Mouse (Mus musculus) hindbrain, embryonic 13.5 days (tissue): ENCODE results near the gene Izumo1. TPM values are rescaled to one million over a fixed set of nuclear protein-coding genes. Genes with fewer than 3 reads are reported as not detected.

Experiments
- ATAC-seq: fragments of 200-750 bp; cut with Nextera tagmentation; 2 replicates; pipeline ENCODE4 v1.8.0; 2017; ENCODE audit warnings: moderate TSS enrichment; ENCODE audit not compliant: low FRiP score
- H3K27ac ChIP-seq: fragments of 300-500 bp; sonication (generic); 2 replicates; pipeline ENCODE4 v1.5.1; 2015; ENCODE audit warnings: inconsistent platforms, mild to moderate bottlenecking, moderate library complexity
- H3K27me3 ChIP-seq: fragments of 300-500 bp; sonication (generic); 2 replicates; pipeline ENCODE4 v1.6.1; 2015; ENCODE audit warnings: mild to moderate bottlenecking, inconsistent platforms
- H3K36me3 ChIP-seq: fragments of 300-500 bp; sonication (generic); 2 replicates; pipeline ENCODE4 v1.6.1; 2015; ENCODE audit warnings: mild to moderate bottlenecking, inconsistent platforms
- H3K4me1 ChIP-seq: fragments of 300-500 bp; sonication (generic); replicated peaks from 2 replicates; pipeline ENCODE4 v1.6.1; 2015; ENCODE audit warnings: inconsistent platforms
- H3K4me2 ChIP-seq: fragments of 300-500 bp; sonication (generic); 2 replicates; pipeline ENCODE4 v1.6.1; 2015; ENCODE audit warnings: inconsistent platforms, mild to moderate bottlenecking, moderate library complexity
- H3K4me3 ChIP-seq: fragments of 300-500 bp; sonication (generic); 2 replicates; pipeline ENCODE4 v1.5.1; 2015; ENCODE audit warnings: mild to moderate bottlenecking, inconsistent platforms
- H3K9ac ChIP-seq: fragments of 300-500 bp; sonication (generic); 2 replicates; pipeline ENCODE4 v1.6.1; 2015; ENCODE audit warnings: mild to moderate bottlenecking, inconsistent platforms
- H3K9me3 ChIP-seq: fragments of 300-500 bp; sonication (generic); 2 replicates; pipeline ENCODE4 v1.6.1; 2016; ENCODE audit warnings: inconsistent platforms
- WGBS: fragments of 180-500 bp; shearing (Covaris S2); methylation state at CpG from one replicate; pipeline ENCODE4 v1.1.7; 2015; 5-methylcytosine and 5-hydroxymethylcytosine counted together
- polyA plus RNA-seq: library from polyadenylated mRNA; unstranded; fragments of >200 nt; fragmentation: Nextera tagmentation; extraction: Ambion mirVana; gene quantifications from 2 replicates; pipeline ENCODE4 v1.2.1, GENCODE M21; 2015

The Izumo1 gene
- 0.18 TPM in 1 of 2 replicates, not detected in the other for polyA plus RNA-seq

DNA sequence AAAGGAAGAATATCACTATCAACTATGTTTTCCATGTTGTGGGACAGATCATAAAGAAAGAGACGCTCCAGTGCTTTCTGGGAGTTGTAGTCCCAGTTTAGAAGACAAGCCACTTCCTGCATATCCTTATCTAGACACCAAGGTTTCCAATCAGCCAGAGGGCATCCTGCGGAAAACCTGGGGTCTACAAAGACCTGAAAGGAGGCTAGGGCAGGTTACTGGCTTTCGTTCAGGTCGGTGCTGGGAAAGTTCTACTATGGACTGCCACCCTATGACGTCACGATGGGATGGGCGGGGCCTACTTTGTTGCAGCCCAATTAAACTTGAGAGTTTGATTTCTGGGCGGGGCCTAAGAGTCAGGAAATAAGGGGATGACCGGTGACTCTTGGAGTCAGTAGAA is at the start of gene Izumo1:
Gene Izumo1, plus strand, starts transcription at position 369 of the 400 bp plus-strand sequence.
- no peak within 1 kb of the TSS for H3K4me3 ChIP-seq
- no peaks in the 10 kb centered on the region for H3K36me3 ChIP-seq
- no peak within 1 kb of the TSS for H3K27ac ChIP-seq
- no peaks in the 10 kb centered on the region for H3K9me3 ChIP-seq
- H3K4me1 ChIP-seq, result peaks cover 8% of the 10 kb centered on the region
- WGBS, result 32% methylated on average over 9 of the region's 9 CpGs
- no peak for ATAC-seq
- H3K4me2 ChIP-seq, result no peak within 1 kb of the TSS
- peaks cover 47% of the 10 kb centered on the region for H3K27me3 ChIP-seq
- no peak within 1 kb of the TSS for H3K9ac ChIP-seq

DNA sequence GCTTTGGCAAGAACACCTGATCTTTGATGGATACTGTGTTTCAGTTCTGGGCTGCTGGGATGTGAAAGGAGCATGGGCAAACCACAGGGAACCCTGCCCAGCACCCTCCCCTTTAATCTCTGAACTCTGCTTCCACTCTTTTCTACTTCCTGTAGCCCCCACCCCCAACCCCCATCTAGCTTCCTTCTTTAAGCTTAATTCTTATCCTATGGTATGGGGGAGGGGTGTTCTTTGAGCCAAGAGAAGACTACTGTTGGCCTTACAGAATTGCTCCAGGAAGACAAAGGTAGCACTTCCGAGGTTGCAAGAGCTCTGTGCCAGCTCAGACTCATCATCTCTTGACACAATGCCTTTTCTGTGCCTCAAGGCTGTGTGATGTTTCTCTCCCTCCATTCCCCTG is 49.6 kb upstream of the Izumo1 start:
- Histone ChIP-seq H3K9me3 (no peaks in the 10 kb centered on the region), H3K9ac (0 out of 2 replicates have a peak overlapping the region, but pooled peaks have one; percentile 87), H3K4me1 (peaks cover 28% of the 10 kb centered on the region), H3K27me3 (no peaks in the 10 kb centered on the region), H3K4me3 (no peak overlapping the region), H3K27ac (no peak overlapping the region), H3K4me2 (no peak overlapping the region), H3K36me3 (peaks cover 14% of the 10 kb centered on the region)
- ATAC-seq, result no peak
- WGBS, result 74% methylated on average over 1 of the region's 1 CpGs

GRCm38 (mm10) chr7:45573954-45574353 is 47.7 kb upstream of the Izumo1 start:
- H3K4me3 ChIP-seq, result no peak overlapping the region
- peaks cover 14% of the 10 kb centered on the region for H3K36me3 ChIP-seq
- ATAC-seq, result no peak
- peaks cover 14% of the 10 kb centered on the region for H3K4me1 ChIP-seq
- no peak overlapping the region for H3K4me2 ChIP-seq
- H3K27ac ChIP-seq, result no peak overlapping the region
- H3K9me3 ChIP-seq, result no peaks in the 10 kb centered on the region
- no peak overlapping the region for H3K9ac ChIP-seq
- H3K27me3 ChIP-seq, result no peaks in the 10 kb centered on the region
- WGBS, result 86% methylated on average over 8 of the region's 8 CpGs

- Histone ChIP-seq H3K4me2 (no peak overlapping the region), H3K4me1 (peaks cover 14% of the 10 kb centered on the region), H3K27ac (no peak overlapping the region), H3K9me3 (no peaks in the 10 kb centered on the region), H3K27me3 (no peaks in the 10 kb centered on the region), H3K9ac (peak overlapping the region; percentile 53; the same call in 1 of the 2 replicates), H3K36me3 (peaks cover 14% of the 10 kb centered on the region), H3K4me3 (no peak overlapping the region)
- no peak for ATAC-seq
- 90% methylated on average over 15 of the region's 15 CpGs for WGBS
These were observed 46.9 kb upstream of the Izumo1 start for GRCm38 (mm10) chr7:45574472-45575379.

GRCm38 (mm10) chr7:45585923-45586322 is 35.7 kb upstream of the Izumo1 start:
- no peak overlapping the region for H3K9ac ChIP-seq
- H3K4me3 ChIP-seq, result no peak overlapping the region
- no peak overlapping the region for H3K27ac ChIP-seq
- H3K36me3 ChIP-seq, result peaks cover 32% of the 10 kb centered on the region
- no peak for ATAC-seq
- H3K27me3 ChIP-seq, result no peaks in the 10 kb centered on the region
- no peaks in the 10 kb centered on the region for H3K9me3 ChIP-seq
- no peak overlapping the region for H3K4me2 ChIP-seq
- WGBS, result 92% methylated on average over 6 of the region's 6 CpGs
- H3K4me1 ChIP-seq, result peaks cover 4% of the 10 kb centered on the region

DNA sequence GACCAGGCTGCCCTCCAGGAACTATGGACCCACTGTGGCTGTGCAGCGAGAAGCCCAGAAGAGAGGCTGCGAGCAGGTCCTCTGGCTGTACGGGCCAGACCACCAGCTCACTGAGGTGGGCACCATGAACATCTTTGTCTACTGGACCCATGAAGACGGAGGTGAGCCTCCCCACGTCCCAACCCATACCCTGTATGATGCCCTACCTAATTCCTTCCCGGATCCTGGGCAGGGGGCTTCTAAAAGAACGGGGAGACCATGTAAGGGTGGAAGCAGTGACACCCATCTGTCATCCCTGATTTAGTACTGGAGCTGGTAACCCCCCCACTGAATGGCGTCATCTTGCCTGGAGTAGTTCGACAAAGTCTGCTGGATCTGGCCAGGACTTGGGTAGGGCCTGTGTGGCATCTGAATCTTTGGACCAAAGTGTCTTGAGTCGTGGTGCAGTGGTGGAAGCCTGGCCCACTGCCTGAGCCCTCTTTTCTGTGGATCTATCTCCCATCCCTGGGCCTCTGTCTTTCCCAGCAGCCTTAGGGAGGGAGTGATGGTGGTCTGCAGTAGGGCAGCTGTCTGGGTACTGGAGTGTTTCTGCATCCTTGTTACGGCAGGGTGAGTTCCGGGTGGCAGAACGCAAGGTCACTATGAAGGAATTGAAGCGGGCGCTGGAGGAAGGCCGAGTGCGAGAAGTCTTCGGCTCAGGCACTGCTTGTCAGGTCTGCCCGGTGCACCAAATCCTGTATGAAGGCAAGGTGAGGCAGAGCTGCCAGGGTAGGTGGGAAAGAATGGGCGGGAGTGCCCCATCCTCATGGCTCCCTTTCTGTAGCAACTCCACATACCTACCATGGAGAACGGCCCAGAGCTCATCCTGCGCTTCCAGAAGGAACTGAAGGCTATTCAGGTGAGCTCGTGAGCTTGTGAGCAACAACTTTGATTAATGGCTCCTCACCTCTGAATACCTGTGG is 33.7 kb upstream of the Izumo1 start:
- no peak overlapping the region for H3K4me3 ChIP-seq
- 96% methylated on average over 23 of the region's 23 CpGs for WGBS
- peaks cover 22% of the 10 kb centered on the region for H3K36me3 ChIP-seq
- H3K4me2 ChIP-seq, result no peak overlapping the region
- 0 out of 2 replicates have a peak overlapping the region, but pooled peaks have one; percentile 24 for H3K9ac ChIP-seq
- H3K4me1 ChIP-seq, result peaks cover 4% of the 10 kb centered on the region
- H3K27me3 ChIP-seq, result no peaks in the 10 kb centered on the region
- no peak overlapping the region for H3K27ac ChIP-seq
- ATAC-seq, result no peak
- H3K9me3 ChIP-seq, result no peaks in the 10 kb centered on the region

- Histone ChIP-seq H3K36me3 (peaks cover 19% of the 10 kb centered on the region), H3K27ac (peak overlapping the region; percentile 79)
These were observed 32.4 kb upstream of the Izumo1 start for GRCm38 (mm10) chr7:45589173-45589572.

DNA sequence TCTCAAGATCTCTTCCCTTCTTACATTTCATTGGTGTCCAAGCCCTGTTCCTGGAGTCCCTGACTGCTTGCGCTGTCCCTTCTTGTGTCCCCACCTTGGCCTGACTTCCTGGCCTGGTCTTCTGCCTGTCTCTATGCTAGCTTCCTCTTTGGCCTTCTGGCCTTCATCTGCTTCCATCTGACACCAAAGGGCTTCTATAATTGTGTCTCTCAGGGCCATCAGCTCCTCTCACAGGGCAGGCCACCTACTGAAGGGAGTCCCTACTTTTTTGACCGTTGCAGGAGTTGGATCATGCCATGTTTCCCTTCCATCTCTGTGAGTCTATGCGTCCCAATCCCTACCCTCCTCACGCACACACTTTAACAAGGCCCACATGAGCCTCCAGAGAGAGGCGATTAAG is 31.7 kb upstream of the Izumo1 start:
- ATAC-seq, result no peak
- WGBS, result 95% methylated on average over 5 of the region's 5 CpGs
- peaks cover 4% of the 10 kb centered on the region for H3K4me1 ChIP-seq
- no peak overlapping the region for H3K9ac ChIP-seq
- H3K4me2 ChIP-seq, result no peak overlapping the region
- peaks cover 14% of the 10 kb centered on the region for H3K36me3 ChIP-seq
- H3K9me3 ChIP-seq, result no peaks in the 10 kb centered on the region
- no peak overlapping the region for H3K4me3 ChIP-seq
- no peaks in the 10 kb centered on the region for H3K27me3 ChIP-seq
- H3K27ac ChIP-seq, result 0 out of 2 replicates have a peak overlapping the region, but pooled peaks have one; percentile 58

More at GRCm38 (mm10) chr7:45589173-45589572, 32.4 kb upstream of the Izumo1 start:
- WGBS, result 5% methylated on average over 19 of the region's 19 CpGs
- Histone ChIP-seq H3K9ac (peak overlapping the region; percentile 66; the same call in 1 of the 2 replicates), H3K27me3 (no peaks in the 10 kb centered on the region), H3K4me3 (peak overlapping the region; percentile 38), H3K4me2 (peak overlapping the region; percentile 60), H3K4me1 (peaks cover 4% of the 10 kb centered on the region), H3K9me3 (no peaks in the 10 kb centered on the region)
- ATAC-seq, result peak; percentile 98

- H3K9ac ChIP-seq, result no peak overlapping the region
- WGBS, result 69% methylated on average over 3 of the region's 3 CpGs
- peaks cover 4% of the 10 kb centered on the region for H3K4me1 ChIP-seq
- H3K36me3 ChIP-seq, result peaks cover 4% of the 10 kb centered on the region
- no peaks in the 10 kb centered on the region for H3K27me3 ChIP-seq
- no peaks in the 10 kb centered on the region for H3K9me3 ChIP-seq
- no peak for ATAC-seq
- no peak overlapping the region for H3K4me3 ChIP-seq
- no peak overlapping the region for H3K4me2 ChIP-seq
- H3K27ac ChIP-seq, result no peak overlapping the region
These were observed 30.7 kb upstream of the Izumo1 start for GRCm38 (mm10) chr7:45590874-45591273.

DNA sequence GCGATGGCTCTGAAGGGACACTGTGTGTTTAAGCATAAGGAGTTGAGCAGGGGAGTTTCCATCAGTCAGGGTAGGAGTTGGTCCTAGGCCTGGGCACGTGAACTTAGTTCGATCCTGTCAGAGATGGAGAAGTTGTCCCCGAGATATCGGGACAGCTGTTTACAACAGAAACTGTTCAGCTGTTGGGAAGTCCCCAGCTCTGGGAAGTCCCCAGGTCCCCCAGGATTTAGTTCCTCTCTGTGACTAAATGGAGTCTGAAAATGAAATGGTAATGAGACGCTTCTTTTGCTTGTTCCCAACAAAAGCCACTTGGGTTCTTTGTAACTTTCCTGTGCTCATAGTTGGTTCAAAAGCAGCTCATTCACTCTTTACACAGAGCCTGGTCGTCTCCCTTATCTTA is 29.7 kb upstream of the Izumo1 start:
- Histone ChIP-seq H3K27ac (no peak overlapping the region), H3K36me3 (no peaks in the 10 kb centered on the region; the same call in 1 of the 2 replicates), H3K4me1 (peaks cover 4% of the 10 kb centered on the region), H3K9me3 (no peaks in the 10 kb centered on the region), H3K9ac (no peak overlapping the region), H3K27me3 (no peaks in the 10 kb centered on the region), H3K4me2 (no peak overlapping the region), H3K4me3 (no peak overlapping the region)
- no peak for ATAC-seq
- 73% methylated on average over 7 of the region's 7 CpGs for WGBS

GRCm38 (mm10) chr7:45593118-45593815 is 28.3 kb upstream of the Izumo1 start:
- Histone ChIP-seq H3K4me1 (peaks cover 4% of the 10 kb centered on the region), H3K27me3 (no peaks in the 10 kb centered on the region), H3K27ac (no peak overlapping the region), H3K4me2 (no peak overlapping the region), H3K4me3 (no peak overlapping the region), H3K36me3 (no peaks in the 10 kb centered on the region), H3K9ac (no peak overlapping the region), H3K9me3 (no peaks in the 10 kb centered on the region)
- ATAC-seq, result no peak
- WGBS, result 25% methylated on average over 10 of the region's 10 CpGs
